Mouse (Mus musculus) brain, embryonic 18.5 days (tissue): ENCODE data around the gene Pebp1.
A peak's percentile ranks its signal among the peaks of the same experiment; 100 is the strongest.

Experiments
- DNase-seq: peaks from one replicate; pipeline ENCODE4 v3.0.0-alpha.2; 2012; ENCODE audit warnings: low read depth, low spot score

The Pebp1 gene

GRCm38 (mm10) chr5:117241935-117242531 lies 45.4 kb downstream of the Pebp1 start:
- DNase-seq, result peak; percentile 50

GRCm38 (mm10) chr5:117240761-117241322 lies 46.6 kb downstream of the Pebp1 start:
- peak; percentile 45 for DNase-seq

- DNase-seq, result peak; percentile 49
Observed at GRCm38 (mm10) chr5:117240321-117240731, 47.1 kb downstream of the Pebp1 start.

GRCm38 (mm10) chr5:117239106-117239505 lies 48.3 kb downstream of the Pebp1 start:
- no peak for DNase-seq

- DNase-seq, result no peak
Observed at GRCm38 (mm10) chr5:117236540-117236939, 50.9 kb downstream of the Pebp1 start.
